Mouse (Mus musculus): Measurements from ENCODE around the gene Atp5h. TPM values are rescaled to one million over a fixed set of nuclear protein-coding genes. Genes with fewer than 3 reads are reported as not detected.

Atp5h gene
- 100 to 1,000 TPM; 227 to 243 TPM for total RNA-seq (2023)

DNA sequence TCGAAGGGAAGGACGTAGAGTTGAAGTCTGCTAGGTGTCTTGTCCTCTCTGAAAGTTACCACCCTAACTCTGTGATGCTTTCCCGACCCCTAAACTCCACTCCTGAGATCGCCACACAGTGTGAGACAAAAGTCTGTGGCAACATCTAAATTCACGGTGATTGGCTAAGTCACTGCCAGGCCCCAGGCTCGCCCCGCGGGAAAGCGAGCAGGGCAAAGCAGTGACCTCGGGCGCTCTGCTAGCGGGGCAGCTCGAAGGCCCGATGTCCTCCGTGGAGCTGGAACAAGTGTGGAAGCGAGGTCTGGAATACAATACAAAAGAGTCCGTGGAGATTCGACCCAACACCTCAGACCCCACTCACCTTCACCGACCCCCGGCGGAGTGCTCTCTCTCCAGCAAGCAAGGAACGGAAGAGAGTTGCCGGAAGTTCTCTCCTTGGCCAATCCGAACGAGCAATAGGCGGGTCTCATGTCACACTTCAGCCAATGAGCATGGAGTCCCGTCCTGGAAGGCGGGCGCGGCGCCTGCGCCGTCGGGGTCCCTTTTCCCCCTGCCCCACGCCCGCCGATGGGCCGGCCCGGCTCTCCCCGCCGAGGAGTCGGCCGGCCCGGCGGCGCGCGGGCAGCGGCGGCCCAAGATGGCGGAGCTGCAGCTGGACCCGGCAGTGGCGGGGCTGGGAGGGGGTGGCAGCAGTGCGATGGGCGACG lies at the start of gene Atp5h, which contains the start of gene Kctd2:
TSS of gene Atp5h (minus strand) at position 432 of the 707 bp plus-strand sequence.
TSS of gene Kctd2 (plus strand) at position 598 of the 707 bp plus-strand sequence.

DNA sequence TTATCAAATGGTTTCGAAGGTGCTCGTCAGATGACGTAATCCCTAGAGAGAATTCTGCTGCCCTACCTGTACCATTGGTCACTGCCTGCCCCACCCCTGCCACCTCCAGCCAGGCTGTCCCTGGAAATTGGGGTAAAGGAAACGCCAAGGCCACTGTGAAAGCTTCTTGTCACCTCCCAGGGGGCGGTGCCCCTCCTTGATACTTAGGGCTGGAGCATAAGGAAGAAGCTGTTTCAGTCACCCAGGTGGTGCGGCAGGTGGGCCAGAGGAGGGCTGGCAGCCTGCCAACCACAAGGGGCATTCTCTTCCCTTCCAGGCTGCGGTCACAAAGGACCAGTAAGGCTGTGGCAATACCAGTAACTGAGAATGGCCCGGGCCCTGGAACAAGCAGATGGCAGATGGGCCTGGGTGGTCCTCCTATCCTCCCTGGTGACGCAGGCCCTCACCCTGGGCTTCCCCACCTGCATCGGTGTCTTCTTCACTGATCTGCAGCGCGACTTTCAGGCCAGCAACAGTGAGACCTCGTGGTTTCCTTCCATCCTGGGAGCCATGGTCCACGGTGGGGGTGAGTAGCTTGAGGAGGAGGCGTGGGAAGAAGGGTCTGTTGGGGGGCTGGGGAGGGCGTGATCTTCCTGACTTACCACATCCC lies 42.6 kb upstream of the Atp5h start, which contains the start of gene Slc16a5:
TSS of gene Slc16a5 (plus strand) at position 232 of the 649 bp plus-strand sequence.

DNA sequence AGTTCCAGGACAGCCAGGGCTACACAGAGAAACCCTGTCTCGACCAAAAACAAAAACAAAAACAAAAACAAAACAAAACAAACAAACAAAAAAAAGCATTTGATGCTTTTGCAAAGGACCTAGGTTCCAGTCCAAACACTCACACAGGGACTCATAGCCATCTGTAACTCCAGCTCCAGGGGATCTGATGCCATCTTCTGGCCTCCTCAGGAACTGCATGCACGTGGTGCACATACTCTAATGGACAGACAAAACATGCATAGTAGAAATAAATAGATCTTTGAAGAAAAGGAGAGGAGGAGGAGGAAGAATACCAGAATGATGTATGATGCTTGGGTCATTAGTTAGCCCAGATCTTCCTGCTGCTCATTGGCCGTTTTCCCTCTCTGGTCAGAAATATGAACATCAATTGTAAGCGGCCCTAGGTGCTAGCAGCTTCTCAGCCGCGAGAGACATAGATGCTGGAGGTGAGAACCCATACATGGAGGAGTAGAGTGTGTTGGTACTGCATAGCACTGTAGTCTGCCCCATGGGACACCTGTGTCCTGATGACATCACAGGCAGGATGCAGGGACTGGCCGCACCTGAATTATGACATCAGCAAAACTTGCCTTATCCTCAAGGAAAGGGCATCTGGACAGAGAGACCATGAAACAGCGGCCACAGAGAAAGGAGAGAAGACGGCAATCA lies 20.3 kb upstream of the Atp5h start, which contains the start of gene Trim80:
TSS of gene Trim80 (plus strand) at position 640 of the 690 bp plus-strand sequence.

DNA sequence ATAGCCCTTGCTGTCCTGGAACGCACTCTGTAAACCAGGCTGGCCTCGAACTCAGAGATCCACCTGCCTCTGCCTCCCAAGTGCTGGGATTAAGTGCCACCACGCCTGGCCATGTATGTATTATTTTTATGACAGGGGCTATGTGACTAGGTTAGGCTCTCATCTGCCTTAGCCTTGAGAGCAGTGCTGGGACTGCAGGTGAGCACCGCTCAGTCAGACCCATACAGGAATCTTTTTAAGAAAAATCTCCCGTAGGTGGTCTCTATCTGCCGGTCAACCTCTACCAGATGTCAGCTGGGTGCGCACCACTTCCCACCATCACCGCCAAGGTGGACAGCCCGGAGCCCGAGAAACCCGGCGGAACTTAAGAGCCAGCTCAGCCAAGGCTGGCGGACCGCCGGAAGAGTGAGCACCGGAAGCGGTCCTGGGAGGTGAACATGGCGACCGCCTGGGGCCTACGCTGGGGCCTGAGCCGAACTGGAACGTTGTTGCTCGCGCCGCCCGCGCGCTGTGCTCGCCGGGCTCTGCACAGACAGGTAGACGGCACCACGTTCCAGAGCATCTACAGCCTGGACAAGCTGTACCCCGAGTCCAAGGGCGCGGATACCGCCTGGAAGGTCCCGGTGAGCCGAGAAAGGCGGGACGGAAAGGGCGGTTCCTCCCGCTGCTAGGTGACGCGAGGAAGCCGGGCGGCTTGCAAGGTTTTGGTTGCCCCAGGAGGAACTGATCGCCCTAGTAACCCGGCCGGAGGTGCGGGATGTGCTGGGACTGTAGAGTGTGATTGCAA lies 16.2 kb downstream of the Atp5h start, which contains the start of gene Mrpl58:
TSS of gene Mrpl58 (plus strand) at position 415 of the 787 bp plus-strand sequence.

DNA sequence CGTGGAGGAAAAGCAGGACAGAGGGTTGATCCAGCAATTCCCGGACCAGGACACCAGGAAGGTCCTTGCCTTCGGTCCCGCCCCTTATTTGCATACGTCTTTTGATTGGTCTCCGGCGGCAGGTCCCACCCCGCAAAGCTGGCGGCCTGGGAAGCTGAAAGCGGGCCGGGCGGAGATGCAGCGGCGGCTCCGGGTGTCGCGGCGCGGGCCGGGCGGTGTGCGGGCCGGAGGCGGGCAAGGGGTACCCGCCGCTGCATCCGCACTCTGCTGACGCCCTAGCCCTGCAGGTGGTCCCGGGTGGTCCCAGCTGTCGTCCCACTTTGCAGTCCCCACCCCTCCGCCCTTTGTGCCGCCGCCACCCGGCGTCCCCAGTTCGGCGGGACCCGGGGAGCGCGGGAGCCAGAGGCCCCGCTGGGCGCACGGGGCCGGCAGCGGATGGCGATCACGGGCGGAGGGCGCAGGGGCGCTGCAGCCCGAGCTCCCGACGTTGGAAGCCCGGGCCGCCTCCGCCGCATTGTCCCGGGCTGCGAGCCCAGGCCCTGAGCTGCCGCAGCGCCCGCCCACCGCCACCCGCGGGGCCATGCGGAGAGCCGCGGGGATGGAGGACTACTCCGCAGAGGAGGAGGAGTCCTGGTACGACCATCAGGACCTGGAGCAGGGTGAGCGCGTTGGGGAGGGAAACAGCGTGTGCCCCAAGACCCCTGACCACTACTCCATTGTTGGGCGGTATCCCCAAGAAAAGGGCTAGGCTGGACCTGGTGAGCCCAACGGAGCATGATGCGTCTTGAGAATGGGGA lies 37.8 kb downstream of the Atp5h start, which contains the start of gene Cdr2l:
TSS of gene Cdr2l (plus strand) at position 174 of the 797 bp plus-strand sequence.

DNA sequence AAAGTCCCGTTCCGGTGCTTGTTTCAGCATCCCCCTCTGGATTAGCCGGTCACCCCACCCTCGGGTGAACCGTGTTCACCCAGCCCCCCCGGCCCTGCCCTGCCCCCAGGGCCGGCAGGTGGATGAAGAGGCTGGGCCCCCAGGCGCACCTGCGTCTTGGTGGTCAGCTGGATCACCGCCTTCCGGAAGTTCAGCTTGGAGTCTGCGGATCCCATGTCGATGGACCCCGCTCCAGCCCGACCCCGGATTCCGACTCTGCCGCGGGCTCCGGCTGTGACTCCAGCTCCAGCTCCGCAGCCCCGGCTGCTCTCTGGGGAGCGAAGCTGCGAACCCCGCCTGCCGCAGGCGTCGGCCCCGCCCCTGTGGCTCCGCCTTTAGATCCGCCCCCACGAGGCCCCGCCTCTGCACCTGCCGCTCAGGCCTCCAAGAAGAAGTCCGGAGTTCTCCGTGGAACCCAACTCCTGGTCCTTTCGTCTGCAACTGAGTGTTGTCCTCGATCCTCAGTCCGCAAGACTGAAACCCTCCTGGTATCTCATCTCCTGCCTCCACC lies 52.3 kb downstream of the Atp5h start, which contains the start of gene Hid1:
TSS of gene Hid1 (minus strand) at position 362 of the 550 bp plus-strand sequence.

Other genes starting within 250 kb of the Atp5h start
- gene Tmem104, start 232.5 kb downstream of the Atp5h start, total RNA-seq (2023), result 10 to 100 TPM; 59.0 to 72.0 TPM
- 10 to 100 TPM; 16.3 to 18.5 TPM for gene Nat9, start 232.1 kb downstream of the Atp5h start, total RNA-seq (2023)
- gene Grin2c, start 152.7 kb downstream of the Atp5h start, total RNA-seq (2023), result not detected
- 10 to 100 TPM; 10.6 to 12.1 TPM for gene Fdxr, start 142.9 kb downstream of the Atp5h start, total RNA-seq (2023)
- gene Fads6, start 122.3 kb downstream of the Atp5h start, total RNA-seq (2023), result 1 to 10 TPM; 1.2 to 1.4 TPM
- not detected for gene Otop2, start 112.8 kb downstream of the Atp5h start, total RNA-seq (2023)
- not detected for gene Ush1g, start 97.9 kb downstream of the Atp5h start, total RNA-seq (2023)
- gene Otop3, start 85.2 kb downstream of the Atp5h start, total RNA-seq (2023), result not detected
- under 1 TPM; 0.45 to 0.73 TPM for gene Hid1, start 52.2 kb downstream of the Atp5h start, total RNA-seq (2023)
- under 1 TPM; 0.21 to 0.36 TPM for gene Cdr2l, start 38.0 kb downstream of the Atp5h start, total RNA-seq (2023)
- gene Mrpl58, start 16.2 kb downstream of the Atp5h start, total RNA-seq (2023), result 10 to 100 TPM; 51.8 to 56.5 TPM
- 10 to 100 TPM; 33.9 to 34.2 TPM for gene Kctd2, start 166 bp upstream of the Atp5h start, total RNA-seq (2023)
- gene Trim80, start 20.6 kb upstream of the Atp5h start, total RNA-seq (2023), result not detected
- under 1 TPM in 1 of 2 experiments, not detected in 1; 0.21 TPM for gene Slc16a5, start 42.5 kb upstream of the Atp5h start, total RNA-seq (2023)
- gene Armc7, start 55.7 kb upstream of the Atp5h start, total RNA-seq (2023), result 10 to 100 TPM; 31.8 to 35.1 TPM
- 10 to 100 TPM; 91.6 to 94.8 TPM for gene Nt5c, start 71.9 kb upstream of the Atp5h start, total RNA-seq (2023)
- 100 to 1,000 TPM; 177 to 178 TPM for gene Jpt1, start 94.4 kb upstream of the Atp5h start, total RNA-seq (2023)
- gene Sumo2, start 116.3 kb upstream of the Atp5h start, total RNA-seq (2023), result 100 to 1,000 TPM; 185 to 191 TPM
- gene Nup85, start 144.5 kb upstream of the Atp5h start, total RNA-seq (2023), result 10 to 100 TPM; 32.4 to 40.1 TPM
- 10 to 100 TPM; 19.5 to 22.1 TPM for gene Mrps7, start 184.0 kb upstream of the Atp5h start, total RNA-seq (2023)
- 10 to 100 TPM; 74.0 to 86.5 TPM for gene Gga3, start 184.1 kb upstream of the Atp5h start, total RNA-seq (2023)
- 10 to 100 TPM; 42.1 to 46.5 TPM for gene Mif4gd, start 193.0 kb upstream of the Atp5h start, total RNA-seq (2023)
- gene Slc25a19, start 208.3 kb upstream of the Atp5h start, total RNA-seq (2023), result 10 to 100 TPM; 36.3 to 40.4 TPM

Measured in monocyte, adult 59 days (primary cell).